Mouse (Mus musculus): Measurements from ENCODE around the gene Vmn1r199. TPM values are rescaled to one million over a fixed set of nuclear protein-coding genes. Genes with fewer than 3 reads are reported as not detected.

The Vmn1r199 gene
- polyA plus RNA-seq (2017; shearing (Covaris generic)): not detected

GRCm38 (mm10) chr13:22379518-22379917 is at the start of gene Vmn1r199:
Gene Vmn1r199 (plus strand): TSS chr13:22379818.

GRCm38 (mm10) chr13:22350064-22350463 is 29.6 kb upstream of the Vmn1r199 start, which contains the start of gene Vmn1r198:
Gene Vmn1r198 (plus strand): TSS chr13:22350364.

GRCm38 (mm10) chr13:22390073-22390472 is 10.5 kb downstream of the Vmn1r199 start, which contains the start of gene Vmn1r200:
Gene Vmn1r200 (plus strand): TSS chr13:22390373.

Other genes starting within 250 kb of the Vmn1r199 start
- not detected for gene Vmn1r191, start 195.8 kb upstream of the Vmn1r199 start, polyA plus RNA-seq (2017; shearing (Covaris generic))
- not detected for gene Vmn1r192, start 188.7 kb upstream of the Vmn1r199 start, polyA plus RNA-seq (2017; shearing (Covaris generic))
- gene Vmn1r193, start 156.7 kb upstream of the Vmn1r199 start, polyA plus RNA-seq (2017; shearing (Covaris generic)): not detected
- not detected for gene Vmn1r194, start 135.6 kb upstream of the Vmn1r199 start, polyA plus RNA-seq (2017; shearing (Covaris generic))
- gene Vmn1r195, start 109.3 kb upstream of the Vmn1r199 start, polyA plus RNA-seq (2017; shearing (Covaris generic)): not detected
- gene Vmn1r196, start 89.9 kb upstream of the Vmn1r199 start, polyA plus RNA-seq (2017; shearing (Covaris generic)): not detected
- gene Vmn1r197, start 55.2 kb upstream of the Vmn1r199 start, polyA plus RNA-seq (2017; shearing (Covaris generic)): 0.05 TPM
- gene Vmn1r198, start 29.5 kb upstream of the Vmn1r199 start, polyA plus RNA-seq (2017; shearing (Covaris generic)): 0.05 TPM
- not detected for gene Vmn1r200, start 10.6 kb downstream of the Vmn1r199 start, polyA plus RNA-seq (2017; shearing (Covaris generic))
- gene Vmn1r201, start 92.1 kb downstream of the Vmn1r199 start, polyA plus RNA-seq (2017; shearing (Covaris generic)): 0.10 TPM
- 0.06 TPM for gene Vmn1r202, start 125.6 kb downstream of the Vmn1r199 start, polyA plus RNA-seq (2017; shearing (Covaris generic))
- gene Vmn1r203, start 138.3 kb downstream of the Vmn1r199 start, polyA plus RNA-seq (2017; shearing (Covaris generic)): 0.15 TPM
- gene Vmn1r204, start 173.4 kb downstream of the Vmn1r199 start, polyA plus RNA-seq (2017; shearing (Covaris generic)): not detected
- not detected for gene Vmn1r205, start 213.2 kb downstream of the Vmn1r199 start, polyA plus RNA-seq (2017; shearing (Covaris generic))
- not detected for gene Vmn1r206, start 244.4 kb downstream of the Vmn1r199 start, polyA plus RNA-seq (2017; shearing (Covaris generic))

Data from activated CD4-positive, CD25-positive, alpha-beta regulatory T cell, adult 9 weeks (primary cell).